Mouse (Mus musculus): Measurements from ENCODE around the gene Vmn1r202.
"Not testable (repeated sequence)": the region's sequence is repeated elsewhere in the genome, so short reads cannot be mapped to it uniquely, and the experiment has no call there.

Vmn1r202 gene

GRCm38 (mm10) chr13:22505281-22505680 is at the start of gene Vmn1r202:
Gene Vmn1r202, minus strand, starts transcription at chr13:22505381.
- in situ Hi-C loops (cut with MboI; ENCODE audit: low sequenced_read_pairs) = no loop called here

- in situ Hi-C loops (cut with MboI; ENCODE audit: low sequenced_read_pairs) = not testable (repeated sequence)
These were observed 47.7 kb upstream of the Vmn1r202 start, which contains the start of gene Vmn1r204 for GRCm38 (mm10) chr13:22552898-22553297. Gene Vmn1r204, plus strand, starts transcription at chr13:22553198.

DNA sequence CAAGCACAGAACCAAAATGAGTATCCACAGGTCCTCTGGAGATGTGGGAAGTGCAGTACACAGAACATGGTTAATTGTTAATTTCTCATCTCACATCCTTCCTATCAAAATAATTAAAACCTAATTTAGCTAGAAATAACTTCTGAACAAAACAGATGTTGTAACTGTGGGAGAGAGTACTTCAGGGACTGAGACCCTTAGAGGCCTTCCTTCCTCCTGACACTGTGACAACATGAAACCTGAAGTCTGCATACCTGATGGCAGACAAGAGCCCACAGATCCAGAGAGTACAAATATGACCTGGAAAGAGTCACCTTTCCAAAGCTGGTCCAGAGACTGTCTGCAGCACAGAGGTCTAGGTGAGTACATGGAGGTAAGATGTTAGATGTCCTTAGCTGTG is 12.6 kb upstream of the Vmn1r202 start, which contains the start of gene Vmn1r203:
Vmn1r203 (plus strand) TSS at position 301 of the 400 bp plus-strand sequence.
- in situ Hi-C loops (cut with MboI; ENCODE audit: low sequenced_read_pairs) = no loop called here

DNA sequence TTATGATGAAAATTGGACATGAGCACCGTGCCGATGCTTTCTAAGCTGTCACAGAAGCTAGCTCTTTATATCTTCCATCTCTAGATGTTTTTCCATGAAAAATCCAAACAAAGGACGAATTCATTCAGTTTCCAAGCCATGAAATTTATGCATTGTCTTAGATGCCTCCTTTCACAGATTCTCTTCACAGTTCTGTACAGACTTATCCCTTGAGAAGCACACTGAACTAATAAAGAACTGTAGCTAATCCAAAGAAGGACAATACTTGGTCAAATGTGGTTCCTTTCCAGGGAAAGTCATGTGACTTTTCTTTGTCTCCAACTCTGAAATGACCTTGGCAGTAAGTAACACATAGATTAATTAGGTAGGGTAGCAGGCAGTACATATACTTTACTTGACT is 2.8 kb downstream of the Vmn1r202 start:
- in situ Hi-C loops (cut with MboI; ENCODE audit: low sequenced_read_pairs) = no loop called here

GRCm38 (mm10) chr13:22471623-22472022 is 33.6 kb downstream of the Vmn1r202 start, which contains the start of gene Vmn1r201:
Gene Vmn1r201, plus strand, starts transcription at chr13:22471923.
- in situ Hi-C loops (cut with MboI; ENCODE audit: low sequenced_read_pairs) = no loop called here

DNA sequence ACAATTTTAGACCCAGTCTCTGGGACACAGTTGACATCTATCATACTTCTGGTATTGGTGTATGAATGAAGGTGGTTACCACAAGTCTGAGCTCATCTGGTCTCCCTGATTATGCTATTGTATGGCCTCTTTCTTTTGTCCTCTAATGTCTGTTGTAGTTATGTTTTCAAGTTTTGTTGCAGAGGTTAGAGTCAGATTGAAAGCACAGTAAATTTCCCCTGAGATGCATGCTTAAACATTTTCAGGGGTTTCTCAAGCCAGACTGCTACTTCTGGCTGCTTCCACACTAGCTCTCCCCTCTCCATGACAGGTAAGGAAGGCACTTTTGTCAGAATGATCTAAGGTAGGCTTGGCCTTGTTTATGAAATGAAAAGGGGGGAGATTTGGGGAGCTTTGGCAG is 50.0 kb downstream of the Vmn1r202 start:
- in situ Hi-C loops (cut with MboI; ENCODE audit: low sequenced_read_pairs) = no loop called here
